Mouse (Mus musculus): ENCODE results near the gene Chd1l. TPM values are rescaled to one million over a fixed set of nuclear protein-coding genes. Genes with fewer than 3 reads are reported as not detected.

Gene Chd1l
- polyA plus RNA-seq, 1 experiment = 37.9 TPM

DNA sequence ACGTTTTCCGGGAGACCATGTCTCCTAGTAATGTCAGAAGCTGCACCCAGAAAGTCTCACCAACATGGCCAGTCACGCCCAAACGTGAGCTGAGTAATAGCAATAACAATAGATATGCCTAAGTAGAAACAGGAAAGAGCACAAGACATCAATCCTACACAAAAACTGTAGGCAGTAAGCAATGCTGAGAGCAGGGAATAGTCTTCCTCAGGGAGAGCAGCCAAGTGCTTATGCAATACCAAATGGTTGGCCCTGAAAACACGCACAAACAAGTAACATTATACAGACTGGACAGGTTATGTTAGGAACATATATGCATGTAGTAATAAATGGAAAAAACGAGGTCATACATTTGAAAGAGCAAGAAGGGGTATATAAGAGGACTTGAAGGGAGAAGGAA, 39.5 kb upstream of the Chd1l start:
- Histone ChIP-seq H3K27me3 (ENCODE audit: control insufficient read depth, insufficient read depth, low read length) (no peaks in the 10 kb centered on the region), H3K27ac (ENCODE audit: control insufficient read depth, insufficient read depth, low read depth, low read length) (no peak overlapping the region), H3K4me3 (ENCODE audit: control insufficient read depth, low read depth, low read length) (no peak overlapping the region), H3K4me1 (ENCODE audit: control insufficient read depth, insufficient read depth, low read length) (no peaks in the 10 kb centered on the region), H3K36me3 (ENCODE audit: control insufficient read depth, insufficient read depth, low read length) (no peaks in the 10 kb centered on the region)
- TF ChIP-seq POLR2A (IDR thresholded peaks at IDR 0.05; ENCODE audit: control insufficient read depth, low read depth, low read length) = no peak
- TF ChIP-seq CTCF (IDR thresholded peaks at IDR 0.05; ENCODE audit: control insufficient read depth, insufficient read depth, insufficient replicate concordance, low read depth, low read length) = no peak

DNA sequence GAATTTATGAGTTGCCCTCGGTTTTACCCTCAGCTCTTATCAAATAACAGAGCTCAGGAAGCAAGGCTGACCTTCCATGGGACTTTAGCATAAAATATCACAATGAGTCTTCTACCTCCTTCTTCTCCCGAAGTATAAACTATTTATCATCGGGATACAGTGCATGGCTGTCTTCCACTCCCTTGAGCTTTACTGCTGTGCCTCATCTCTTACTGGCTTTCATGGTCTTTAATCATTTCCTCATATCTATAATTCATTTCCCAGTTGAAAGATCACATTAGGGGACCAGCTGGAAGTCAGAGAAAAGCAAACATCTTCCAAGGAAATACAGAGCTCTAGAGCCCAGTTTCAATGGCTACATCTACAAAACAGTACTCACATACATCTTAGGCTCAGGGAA, 39.0 kb upstream of the Chd1l start:
- TF ChIP-seq CTCF (IDR thresholded peaks at IDR 0.05; ENCODE audit: control insufficient read depth, insufficient read depth, insufficient replicate concordance, low read depth, low read length) (no peak), POLR2A (IDR thresholded peaks at IDR 0.05; ENCODE audit: control insufficient read depth, low read depth, low read length) (no peak)
- Histone ChIP-seq H3K27ac (ENCODE audit: control insufficient read depth, insufficient read depth, low read depth, low read length) (no peak overlapping the region), H3K4me3 (ENCODE audit: control insufficient read depth, low read depth, low read length) (no peak overlapping the region), H3K27me3 (ENCODE audit: control insufficient read depth, insufficient read depth, low read length) (no peaks in the 10 kb centered on the region), H3K36me3 (ENCODE audit: control insufficient read depth, insufficient read depth, low read length) (no peaks in the 10 kb centered on the region), H3K4me1 (ENCODE audit: control insufficient read depth, insufficient read depth, low read length) (no peaks in the 10 kb centered on the region)

- Histone ChIP-seq H3K36me3 (ENCODE audit: control insufficient read depth, insufficient read depth, low read length) (no peaks in the 10 kb centered on the region), H3K27ac (ENCODE audit: control insufficient read depth, insufficient read depth, low read depth, low read length) (no peak overlapping the region), H3K4me3 (ENCODE audit: control insufficient read depth, low read depth, low read length) (no peak overlapping the region), H3K4me1 (ENCODE audit: control insufficient read depth, insufficient read depth, low read length) (no peaks in the 10 kb centered on the region), H3K27me3 (ENCODE audit: control insufficient read depth, insufficient read depth, low read length) (no peaks in the 10 kb centered on the region)
- TF ChIP-seq CTCF (IDR thresholded peaks at IDR 0.05; ENCODE audit: control insufficient read depth, insufficient read depth, insufficient replicate concordance, low read depth, low read length) = no peak
- TF ChIP-seq POLR2A (IDR thresholded peaks at IDR 0.05; ENCODE audit: control insufficient read depth, low read depth, low read length) = no peak
Measured at GRCm38 (mm10) chr3:97648518-97648917, 38.5 kb upstream of the Chd1l start.

DNA sequence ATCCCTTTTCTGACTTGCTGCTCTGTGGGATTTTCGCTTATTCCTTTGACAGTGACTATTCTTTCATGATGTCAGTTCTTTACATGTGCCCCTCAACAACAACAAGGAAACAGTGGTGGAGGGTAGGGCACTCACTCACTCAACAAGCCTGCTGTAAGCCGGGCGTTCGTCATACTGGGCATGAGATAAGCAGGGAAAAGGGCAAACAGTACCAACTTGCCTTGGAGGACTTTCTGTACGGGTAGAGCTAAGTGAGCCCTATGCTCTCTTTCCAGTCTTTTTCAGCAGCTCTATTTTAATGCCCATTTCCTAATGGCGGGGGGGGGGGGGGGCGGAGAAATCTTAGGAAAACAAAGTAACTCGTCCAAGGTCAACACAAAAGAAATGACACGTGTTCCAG, 32.0 kb upstream of the Chd1l start:
- TF ChIP-seq POLR2A (IDR thresholded peaks at IDR 0.05; ENCODE audit: control insufficient read depth, low read depth, low read length) (no peak), CTCF (IDR thresholded peaks at IDR 0.05; ENCODE audit: control insufficient read depth, insufficient read depth, insufficient replicate concordance, low read depth, low read length) (no peak)
- no peak overlapping the region for H3K27ac ChIP-seq (ENCODE audit: control insufficient read depth, insufficient read depth, low read depth, low read length)

GRCm38 (mm10) chr3:97641396-97641795, 31.4 kb upstream of the Chd1l start:
- Histone ChIP-seq H3K4me1 (ENCODE audit: control insufficient read depth, insufficient read depth, low read length) (no peaks in the 10 kb centered on the region), H3K36me3 (ENCODE audit: control insufficient read depth, insufficient read depth, low read length) (no peaks in the 10 kb centered on the region), H3K27ac (ENCODE audit: control insufficient read depth, insufficient read depth, low read depth, low read length) (no peak overlapping the region), H3K4me3 (ENCODE audit: control insufficient read depth, low read depth, low read length) (no peak overlapping the region), H3K27me3 (ENCODE audit: control insufficient read depth, insufficient read depth, low read length) (no peaks in the 10 kb centered on the region)
- TF ChIP-seq POLR2A (IDR thresholded peaks at IDR 0.05; ENCODE audit: control insufficient read depth, low read depth, low read length) (no peak), CTCF (IDR thresholded peaks at IDR 0.05; ENCODE audit: control insufficient read depth, insufficient read depth, insufficient replicate concordance, low read depth, low read length) (no peak)

More for the DNA sequence above, 32.0 kb upstream of the Chd1l start:
- Histone ChIP-seq H3K36me3 (ENCODE audit: control insufficient read depth, insufficient read depth, low read length) (no peaks in the 10 kb centered on the region), H3K4me1 (ENCODE audit: control insufficient read depth, insufficient read depth, low read length) (no peaks in the 10 kb centered on the region), H3K27me3 (ENCODE audit: control insufficient read depth, insufficient read depth, low read length) (no peaks in the 10 kb centered on the region), H3K4me3 (ENCODE audit: control insufficient read depth, low read depth, low read length) (no peak overlapping the region)

GRCm38 (mm10) chr3:97634288-97634761, 24.3 kb upstream of the Chd1l start:
- H3K4me3 ChIP-seq (ENCODE audit: control insufficient read depth, low read depth, low read length) = no peak overlapping the region
- H3K4me1 ChIP-seq (ENCODE audit: control insufficient read depth, insufficient read depth, low read length) = no peaks in the 10 kb centered on the region
- TF ChIP-seq POLR2A (IDR thresholded peaks at IDR 0.05; ENCODE audit: control insufficient read depth, low read depth, low read length) (no peak), CTCF (IDR thresholded peaks at IDR 0.05; ENCODE audit: control insufficient read depth, insufficient read depth, insufficient replicate concordance, low read depth, low read length) (no peak)
- H3K27me3 ChIP-seq (ENCODE audit: control insufficient read depth, insufficient read depth, low read length) = no peaks in the 10 kb centered on the region
- no peak overlapping the region for H3K27ac ChIP-seq (ENCODE audit: control insufficient read depth, insufficient read depth, low read depth, low read length)
- H3K36me3 ChIP-seq (ENCODE audit: control insufficient read depth, insufficient read depth, low read length) = no peaks in the 10 kb centered on the region

- no peak overlapping the region for H3K4me3 ChIP-seq (ENCODE audit: control insufficient read depth, low read depth, low read length)
- TF ChIP-seq POLR2A (IDR thresholded peaks at IDR 0.05; ENCODE audit: control insufficient read depth, low read depth, low read length) (no peak), CTCF (IDR thresholded peaks at IDR 0.05; ENCODE audit: control insufficient read depth, insufficient read depth, insufficient replicate concordance, low read depth, low read length) (no peak)
- H3K27ac ChIP-seq (ENCODE audit: control insufficient read depth, insufficient read depth, low read depth, low read length) = no peak overlapping the region
- H3K27me3 ChIP-seq (ENCODE audit: control insufficient read depth, insufficient read depth, low read length) = no peaks in the 10 kb centered on the region
- H3K36me3 ChIP-seq (ENCODE audit: control insufficient read depth, insufficient read depth, low read length) = no peaks in the 10 kb centered on the region
- H3K4me1 ChIP-seq (ENCODE audit: control insufficient read depth, insufficient read depth, low read length) = peaks cover 6% of the 10 kb centered on the region
Measured at GRCm38 (mm10) chr3:97633456-97633855, 23.5 kb upstream of the Chd1l start.

Data from testis, adult 2 months (tissue).